Mouse (Mus musculus): ENCODE data around the gene Ank3.

GRCm38 (mm10) chr10:69756956-69757672 is 358.5 kb downstream of the Ank3 start:
- no peak for TF ChIP-seq CTCF (IDR thresholded peaks at IDR 0.05; ENCODE audit: extremely low read depth, insufficient read length, insufficient replicate concordance, low read depth, low read length)
- TF ChIP-seq POLR2A (IDR thresholded peaks at IDR 0.05; ENCODE audit: low read depth, low read length): no peak
